Comparison of ENCODE assay signal across 14 mouse cellular contexts in genomic region chr1:167212710-167213109, GRCm38 (mm10).
DNase-seq lines count a peak whose midpoint lies in the region; ATAC-seq and TF ChIP-seq lines count a peak whose summit lies in the region.
"Had no signal": no experiment of that assay in that cellular context is flagged by ENCODE, and none has a peak within 500 bp of the region (broad histone marks: within the 10 kb centered on the region; RNA-seq: fewer than 3 reads in every experiment).

No protein-coding gene starts in this region.

- 88% methylated on average over 1 of the region's 1 CpGs for WGBS in heart, embryonic 10.5 days
- 90% methylated on average over 1 of the region's 1 CpGs for WGBS in midbrain, embryonic 16.5 days
- 100% methylated on average over 1 of the region's 1 CpGs for WGBS in midbrain, embryonic 11.5 days
- WGBS in hindbrain, postnatal 0 days = 100% methylated on average over 1 of the region's 1 CpGs
- 84% methylated on average over 1 of the region's 1 CpGs for WGBS in neural tube, embryonic 15.5 days
- 92% methylated on average over 1 of the region's 1 CpGs for WGBS in embryonic facial prominence, embryonic 10.5 days

- no peaks in the 10 kb centered on the region for H3K4me1 ChIP-seq in heart, embryonic 10.5 days
- 0 out of 2 replicates have a peak, but pooled peaks cover 2% of the 10 kb centered on the region for H3K4me1 ChIP-seq in midbrain, embryonic 16.5 days (ENCODE audit: control insufficient read depth, insufficient read depth, low read length)
- no peaks in the 10 kb centered on the region for H3K4me1 ChIP-seq in midbrain, embryonic 11.5 days (ENCODE audit: control insufficient read depth, insufficient read depth, low read length)
- no peaks in the 10 kb centered on the region for H3K4me1 ChIP-seq in hindbrain, postnatal 0 days (ENCODE audit: insufficient read depth, low read length)
- no peaks in the 10 kb centered on the region for H3K4me1 ChIP-seq in neural tube, embryonic 15.5 days
- no peaks in the 10 kb centered on the region for H3K4me1 ChIP-seq in embryonic facial prominence, embryonic 10.5 days
- H3K4me1 ChIP-seq: embryonic facial prominence, embryonic 13.5 days; heart, embryonic 12.5 days had no signal

- H3K27ac ChIP-seq in heart, embryonic 10.5 days = no peak overlapping the region
- no peak overlapping the region for H3K27ac ChIP-seq in midbrain, embryonic 16.5 days (ENCODE audit: low read length)
- H3K27ac ChIP-seq in midbrain, embryonic 11.5 days (ENCODE audit: low read depth, low read length) = no peak overlapping the region
- H3K27ac ChIP-seq in hindbrain, postnatal 0 days = no peak overlapping the region
- H3K27ac ChIP-seq in neural tube, embryonic 15.5 days (replicated peaks) = no peak overlapping the region
- H3K27ac ChIP-seq in embryonic facial prominence, embryonic 10.5 days (replicated peaks) = no peak overlapping the region
- H3K27ac ChIP-seq: embryonic facial prominence, embryonic 13.5 days; left cerebral cortex, adult 2 months; liver, embryonic 13.5 days had no signal

- no peak for TF ChIP-seq CTCF in hindbrain, postnatal 0 days (IDR thresholded peaks at IDR 0.05; ENCODE audit: low read depth)

- no peak overlapping the region for H3K4me2 ChIP-seq in midbrain, embryonic 16.5 days (ENCODE audit: low read length)
- H3K4me2 ChIP-seq in midbrain, embryonic 11.5 days = no peak overlapping the region
- no peak overlapping the region for H3K4me2 ChIP-seq in hindbrain, postnatal 0 days (ENCODE audit: low read depth, low read length)
- no peak overlapping the region for H3K4me2 ChIP-seq in neural tube, embryonic 15.5 days
- H3K4me2 ChIP-seq: embryonic facial prominence, embryonic 13.5 days; heart, embryonic 12.5 days; liver, embryonic 13.5 days had no signal

- ATAC-seq in midbrain, embryonic 16.5 days = 0 out of 2 replicates have a peak, but pooled peaks have one; percentile 19
- ATAC-seq in midbrain, embryonic 11.5 days (ENCODE audit: low FRiP score) = no peak
- ATAC-seq in hindbrain, postnatal 0 days = peak; percentile 34; the same call in 1 of the 2 replicates
- 0 out of 2 replicates have a peak, but pooled peaks have one; percentile 13 for ATAC-seq in neural tube, embryonic 15.5 days (ENCODE audit: low FRiP score)

- no peaks in the 10 kb centered on the region for H3K9me3 ChIP-seq in heart, embryonic 10.5 days
- no peaks in the 10 kb centered on the region for H3K9me3 ChIP-seq in midbrain, embryonic 16.5 days (replicated peaks; ENCODE audit: control insufficient read depth, low read length, poor library complexity, severe bottlenecking)
- H3K9me3 ChIP-seq in midbrain, embryonic 11.5 days (ENCODE audit: control insufficient read depth, low read length) = no peaks in the 10 kb centered on the region
- H3K9me3 ChIP-seq in hindbrain, postnatal 0 days (ENCODE audit: low read length) = no peaks in the 10 kb centered on the region
- H3K9me3 ChIP-seq in neural tube, embryonic 15.5 days (replicated peaks) = no peaks in the 10 kb centered on the region
- no peaks in the 10 kb centered on the region for H3K9me3 ChIP-seq in embryonic facial prominence, embryonic 10.5 days
- H3K9me3 ChIP-seq: embryonic facial prominence, embryonic 13.5 days; heart, embryonic 12.5 days; liver, embryonic 13.5 days had no signal

- peak; percentile 13 for DNase-seq in heart, adult 11 months
- DNase-seq in heart, embryonic 10.5 days (ENCODE audit: low spot score) = no peak
- DNase-seq in midbrain, embryonic 11.5 days (ENCODE audit: low spot score, missing footprints) = no peak
- no peak for DNase-seq in hindbrain, postnatal 0 days (ENCODE audit: low spot score)
- DNase-seq in embryonic facial prominence, embryonic 10.5 days (ENCODE audit: low spot score) = no peak
- no peak for DNase-seq in cerebellum, postnatal 14 days
- DNase-seq: liver, embryonic 13.5 days; thymus, adult 18-20 months had no signal

- no peak overlapping the region for H3K4me3 ChIP-seq in heart, embryonic 10.5 days
- H3K4me3 ChIP-seq in midbrain, embryonic 16.5 days (ENCODE audit: low read depth, low read length) = no peak overlapping the region
- H3K4me3 ChIP-seq in midbrain, embryonic 11.5 days (ENCODE audit: low read depth, low read length) = no peak overlapping the region
- no peak overlapping the region for H3K4me3 ChIP-seq in hindbrain, postnatal 0 days (ENCODE audit: low read length)
- no peak overlapping the region for H3K4me3 ChIP-seq in neural tube, embryonic 15.5 days (replicated peaks)
- no peak overlapping the region for H3K4me3 ChIP-seq in embryonic facial prominence, embryonic 10.5 days
- H3K4me3 ChIP-seq: embryonic facial prominence, embryonic 13.5 days; erythroblast, embryonic 14.5 days; heart, embryonic 12.5 days; left cerebral cortex, adult 2 months; liver, embryonic 13.5 days had no signal

- H3K36me3 ChIP-seq in heart, embryonic 10.5 days = no peaks in the 10 kb centered on the region
- no peaks in the 10 kb centered on the region for H3K36me3 ChIP-seq in midbrain, embryonic 16.5 days (ENCODE audit: control insufficient read depth, insufficient read depth, low read length)
- no peaks in the 10 kb centered on the region for H3K36me3 ChIP-seq in midbrain, embryonic 11.5 days (ENCODE audit: control insufficient read depth, insufficient read depth, low read length)
- no peaks in the 10 kb centered on the region for H3K36me3 ChIP-seq in hindbrain, postnatal 0 days (ENCODE audit: insufficient read depth, low read length)
- H3K36me3 ChIP-seq in neural tube, embryonic 15.5 days = no peaks in the 10 kb centered on the region
- no peaks in the 10 kb centered on the region for H3K36me3 ChIP-seq in embryonic facial prominence, embryonic 10.5 days (replicated peaks)
- H3K36me3 ChIP-seq: embryonic facial prominence, embryonic 13.5 days; heart, embryonic 12.5 days; liver, embryonic 13.5 days had no signal

- H3K9ac ChIP-seq in midbrain, embryonic 16.5 days (ENCODE audit: low read depth, low read length) = no peak overlapping the region
- no peak overlapping the region for H3K9ac ChIP-seq in midbrain, embryonic 11.5 days (ENCODE audit: low read length)
- H3K9ac ChIP-seq in hindbrain, postnatal 0 days (replicated peaks; ENCODE audit: low read length) = no peak overlapping the region
- no peak overlapping the region for H3K9ac ChIP-seq in neural tube, embryonic 15.5 days (replicated peaks)
- H3K9ac ChIP-seq: embryonic facial prominence, embryonic 13.5 days; heart, embryonic 12.5 days; liver, embryonic 13.5 days had no signal

- H3K27me3 ChIP-seq in heart, embryonic 10.5 days (ENCODE audit: insufficient read depth, poor library complexity, severe bottlenecking) = no peaks in the 10 kb centered on the region
- H3K27me3 ChIP-seq in midbrain, embryonic 16.5 days (ENCODE audit: control insufficient read depth, insufficient read depth, low read depth, low read length) = no peaks in the 10 kb centered on the region
- no peaks in the 10 kb centered on the region for H3K27me3 ChIP-seq in midbrain, embryonic 11.5 days (ENCODE audit: control insufficient read depth, insufficient read depth, low read length)
- no peaks in the 10 kb centered on the region for H3K27me3 ChIP-seq in hindbrain, postnatal 0 days (ENCODE audit: insufficient read depth, low read length)
- no peaks in the 10 kb centered on the region for H3K27me3 ChIP-seq in neural tube, embryonic 15.5 days (replicated peaks)
- H3K27me3 ChIP-seq in embryonic facial prominence, embryonic 10.5 days (replicated peaks; ENCODE audit: low read depth, poor library complexity, severe bottlenecking) = 0 out of 2 replicates have a peak, but pooled peaks cover 7% of the 10 kb centered on the region
- H3K27me3 ChIP-seq: embryonic facial prominence, embryonic 13.5 days; heart, embryonic 12.5 days; liver, embryonic 13.5 days had no signal
